Mouse (Mus musculus) forebrain, embryonic 15.5 days (tissue): ENCODE data around the gene Tcte1. TPM values are rescaled to one million over a fixed set of nuclear protein-coding genes. Genes with fewer than 3 reads are reported as not detected.

Source experiments
- polyA plus RNA-seq: library from polyadenylated mRNA; unstranded; fragments of >200 nt; fragmentation: Nextera tagmentation; extraction: Ambion mirVana; gene quantifications from 2 replicates; pipeline ENCODE4 v1.2.1, GENCODE M21; 2015

The Tcte1 gene
- polyA plus RNA-seq, 1 experiment from 2014 or later: 4.8 TPM

Other genes with a start within 250 kb of the Tcte1 start
- 69.5 and 74.5 TPM in 2 replicates for gene Cdc5l, start 89.7 kb upstream of the Tcte1 start, polyA plus RNA-seq
- gene Spats1, start 48.0 kb upstream of the Tcte1 start, polyA plus RNA-seq: 1.4 and 1.7 TPM in 2 replicates
- gene Aars2, start 16.6 kb upstream of the Tcte1 start, polyA plus RNA-seq: 17.3 and 17.4 TPM in 2 replicates
- gene Tmem151b, start 26.2 kb downstream of the Tcte1 start, polyA plus RNA-seq: 34.5 and 36.2 TPM in 2 replicates
- 4.2 and 4.6 TPM in 2 replicates for gene Nfkbie, start 32.3 kb downstream of the Tcte1 start, polyA plus RNA-seq
- gene Slc35b2, start 40.4 kb downstream of the Tcte1 start, polyA plus RNA-seq: 97.9 and 99.8 TPM in 2 replicates
- 1,627 and 1,637 TPM in 2 replicates for gene Hsp90ab1, start 49.8 kb downstream of the Tcte1 start, polyA plus RNA-seq
- gene Slc29a1, start 76.2 kb downstream of the Tcte1 start, polyA plus RNA-seq: 62.5 and 63.7 TPM in 2 replicates
- not detected in 2 replicates for gene Mymx, start 78.7 kb downstream of the Tcte1 start, polyA plus RNA-seq
- 0.83 and 1.00 TPM in 2 replicates for gene Capn11, start 135.9 kb downstream of the Tcte1 start, polyA plus RNA-seq
- 122 and 125 TPM in 2 replicates for gene Mrpl14, start 162.9 kb downstream of the Tcte1 start, polyA plus RNA-seq
- 124 and 125 TPM in 2 replicates for gene Tmem63b, start 163.5 kb downstream of the Tcte1 start, polyA plus RNA-seq
- gene 1600014C23Rik, start 210.4 kb downstream of the Tcte1 start, polyA plus RNA-seq: 0.41 TPM in 1 of 2 replicates, not detected in the other